In genomic region chr14:121379827-121380145, GRCm38 (mm10) we compare ENCODE assay signal across 8 mouse cellular contexts. TPM values are rescaled to one million over a fixed set of nuclear protein-coding genes. Genes with fewer than 3 reads are reported as not detected.
DNase-seq lines count a peak whose midpoint lies in the region; ATAC-seq and TF ChIP-seq lines count a peak whose summit lies in the region.

Gene Stk24 (minus strand): TSS chr14:121380011.

- DNase-seq in layer of hippocampus, adult 8-10 months (ENCODE audit: low spot score in 2 of 2): peak in 1 of 2 experiments; percentile 31
- no peak for DNase-seq in layer of hippocampus, adult 11-12 months (ENCODE audit: low spot score)
- DNase-seq in brain, embryonic 14.5 days (ENCODE audit: low read depth): peak; percentile 66
- no peak for DNase-seq in layer of hippocampus, postnatal 14 days (ENCODE audit: low spot score in 2 of 2)
- DNase-seq in Muller cell, postnatal 12 days (ENCODE audit: inconsistent ontology term): no peak
- DNase-seq in B cell, adult 2 months: no peak

- ATAC-seq in granulocyte monocyte progenitor cell, adult 5-6 weeks (replicated peaks; ENCODE audit: poor library complexity, severe bottlenecking): peak; percentile 31
- no peak for ATAC-seq in megakaryocyte-erythroid progenitor cell, adult 5-6 weeks (replicated peaks; ENCODE audit: low FRiP score, low TSS enrichment, poor library complexity, severe bottlenecking)

- TF ChIP-seq POLR2A in brain, embryonic 14.5 days (IDR thresholded peaks at IDR 0.05; ENCODE audit: borderline replicate concordance, extremely low read depth, insufficient read depth, insufficient read length, poor library complexity, severe bottlenecking): no peak

- TF ChIP-seq CTCF in brain, embryonic 14.5 days (IDR thresholded peaks at IDR 0.05; ENCODE audit: borderline replicate concordance, extremely low read depth, insufficient read depth, insufficient read length): no peak

RNA-seq across cellular contexts. Expression of gene Stk24, which starts in this region (rescaled TPM):
- total RNA-seq in layer of hippocampus, adult 8-10 months (2022): 10 to 100 TPM; 52.6 to 80.4 (median 63.4) TPM
- polyA plus RNA-seq in brain, embryonic 14.5 days (2012; rRNA removed): 26.2 and 29.7 TPM in 2 replicates
- 87.1 and 141 TPM in 2 replicates for total RNA-seq in granulocyte monocyte progenitor cell, adult 5-6 weeks (2014; fragmentation: Nextera tagmentation)
- total RNA-seq in granulocyte monocyte progenitor cell, adult 5-6 weeks (2017): 63.5 and 70.6 TPM in 2 replicates
- total RNA-seq in layer of hippocampus, postnatal 14 days (2021): 10 to 100 TPM; 49.9 to 51.0 TPM
- 117 and 138 TPM in 2 replicates for total RNA-seq in megakaryocyte-erythroid progenitor cell, adult 5-6 weeks (2014; fragmentation: Nextera tagmentation)
- total RNA-seq in megakaryocyte-erythroid progenitor cell, adult 5-6 weeks (2017): 81.3 and 102 TPM in 2 replicates
